Mouse (Mus musculus) testis, adult 2 months (tissue): ENCODE measurements around the gene Nos1ap.

ENCODE experiments used
- CTCF ChIP-seq: fragments of 200-500 bp; IDR thresholded peaks from 2 replicates; pipeline ENCODE4 v1.5.1; 2012; ENCODE audit warnings: low read depth, mild to moderate bottlenecking, inconsistent platforms, low read length, moderate library complexity; ENCODE audit not compliant: control insufficient read depth, insufficient read depth, insufficient replicate concordance
- POLR2A ChIP-seq: fragments of 200-500 bp; IDR thresholded peaks from 2 replicates; pipeline ENCODE4 v1.6.1; 2012; ENCODE audit warnings: low read depth, mild to moderate bottlenecking, inconsistent platforms, low read length, moderate library complexity; ENCODE audit not compliant: control insufficient read depth

- no peak for TF ChIP-seq CTCF
- no peak for TF ChIP-seq POLR2A
These were observed 296.4 kb downstream of the Nos1ap start for GRCm38 (mm10) chr1:170293257-170293656.
